ENCODE assay signal across 22 mouse cellular contexts in the genomic region with DNA sequence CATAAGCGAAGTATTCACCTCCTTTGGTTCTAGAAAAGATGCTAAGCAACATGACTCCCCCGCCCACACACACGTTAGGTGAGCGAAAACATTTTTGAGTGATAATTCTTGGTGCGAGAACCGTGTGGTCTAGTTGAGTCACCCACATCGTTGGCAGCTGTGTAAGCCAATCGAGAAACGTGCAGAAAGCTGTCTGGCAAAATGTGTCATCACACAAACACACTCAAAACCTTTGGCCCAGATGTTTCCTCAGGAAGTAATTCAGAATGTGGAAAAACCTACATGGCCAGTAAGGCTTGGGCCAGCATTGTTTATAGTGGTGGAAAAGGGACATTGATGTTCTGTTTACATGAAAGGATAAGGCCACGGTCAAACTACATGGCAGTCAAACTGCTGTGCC. TPM values are rescaled to one million over a fixed set of nuclear protein-coding genes. Genes with fewer than 3 reads are reported as not detected.
DNase-seq lines count a peak whose midpoint lies in the region; ATAC-seq and TF ChIP-seq lines count a peak whose summit lies in the region.
"Had no signal": no experiment of that assay in that cellular context is flagged by ENCODE, and none has a peak within 500 bp of the region (broad histone marks: within the 10 kb centered on the region; RNA-seq: fewer than 3 reads in every experiment).

No protein-coding gene starts in this region.

- no peaks in the 10 kb centered on the region for H3K9me3 ChIP-seq in lung, postnatal 0 days (ENCODE audit: low read length)
- H3K9me3 ChIP-seq in forebrain, embryonic 16.5 days (ENCODE audit: control insufficient read depth, low read length), result no peaks in the 10 kb centered on the region
- no peaks in the 10 kb centered on the region for H3K9me3 ChIP-seq in hindbrain, embryonic 13.5 days
- H3K9me3 ChIP-seq: G1E; heart, embryonic 15.5 days; limb, embryonic 10.5 days; liver, embryonic 13.5 days; neural tube, embryonic 15.5 days had no signal

- TF ChIP-seq POLR2A in bone marrow macrophage, adult 2 months (IDR thresholded peaks at IDR 0.05; ENCODE audit: borderline replicate concordance, low read depth, low read length), result no peak

- peak; percentile 81 for DNase-seq in lung, postnatal 0 days (ENCODE audit: low spot score)
- DNase-seq in lung, postnatal 36 days, result no peak
- DNase-seq in CD4-positive, CD25-positive, alpha-beta regulatory T cell, adult 2 months (ENCODE audit: low read depth, low spot score), result peak; percentile 27
- DNase-seq in spleen, adult 18-20 months, result no peak
- DNase-seq: adrenal gland, postnatal 14 days; cerebellum, postnatal 14 days; gastrocnemius, postnatal 25 days; kidney, adult 8-10 months; liver, embryonic 13.5 days; retina, postnatal 1 day; thymus, postnatal 4 days had no signal

- no peaks in the 10 kb centered on the region for H3K36me3 ChIP-seq in lung, postnatal 0 days (ENCODE audit: insufficient read depth, low read length)
- H3K36me3 ChIP-seq in forebrain, embryonic 16.5 days (ENCODE audit: control insufficient read depth, insufficient read depth), result no peaks in the 10 kb centered on the region
- H3K36me3 ChIP-seq in hindbrain, embryonic 13.5 days, result no peaks in the 10 kb centered on the region
- H3K36me3 ChIP-seq: G1E; heart, embryonic 15.5 days; limb, embryonic 10.5 days; liver, embryonic 13.5 days; neural tube, embryonic 15.5 days had no signal

- H3K4me2 ChIP-seq in lung, postnatal 0 days (replicated peaks; ENCODE audit: low read depth, low read length), result no peak overlapping the region
- no peak overlapping the region for H3K4me2 ChIP-seq in forebrain, embryonic 16.5 days (ENCODE audit: low read length)
- no peak overlapping the region for H3K4me2 ChIP-seq in hindbrain, embryonic 13.5 days
- H3K4me2 ChIP-seq: heart, embryonic 15.5 days; liver, embryonic 13.5 days; neural tube, embryonic 15.5 days had no signal

- peak; percentile 86 for TF ChIP-seq EP300 in lung, postnatal 0 days (IDR thresholded peaks at IDR 0.05)

- peak; percentile 8 for ATAC-seq in lung, postnatal 0 days
- peak; percentile 7 for ATAC-seq in inflammation-experienced regulatory T-cells, adult 6 months
- no peak for ATAC-seq in forebrain, embryonic 16.5 days
- ATAC-seq in hindbrain, embryonic 13.5 days (ENCODE audit: low FRiP score), result no peak
- ATAC-seq: hindbrain, postnatal 0 days had no signal

- H3K4me3 ChIP-seq in lung, postnatal 0 days (ENCODE audit: low read depth, low read length), result no peak overlapping the region
- no peak overlapping the region for H3K4me3 ChIP-seq in bone marrow macrophage, adult 2 months (ENCODE audit: insufficient read depth, low read length)
- no peak overlapping the region for H3K4me3 ChIP-seq in forebrain, embryonic 16.5 days (replicated peaks; ENCODE audit: low read length)
- H3K4me3 ChIP-seq in hindbrain, embryonic 13.5 days, result no peak overlapping the region
- H3K4me3 ChIP-seq: heart, embryonic 15.5 days; limb, embryonic 10.5 days; liver, embryonic 13.5 days; neural tube, embryonic 15.5 days had no signal

- H3K4me1 ChIP-seq in lung, postnatal 0 days (ENCODE audit: insufficient read depth, low read depth, low read length), result peaks cover 14% of the 10 kb centered on the region
- H3K4me1 ChIP-seq in bone marrow macrophage, adult 2 months (ENCODE audit: control insufficient read depth, insufficient read depth, low read length), result peaks cover 27% of the 10 kb centered on the region
- H3K4me1 ChIP-seq in forebrain, embryonic 16.5 days (replicated peaks; ENCODE audit: control insufficient read depth, insufficient read depth, low read length), result peaks cover 4% of the 10 kb centered on the region; the same call in 1 of the 2 replicates
- H3K4me1 ChIP-seq in hindbrain, embryonic 13.5 days (replicated peaks), result 0 out of 2 replicates have a peak, but pooled peaks cover 8% of the 10 kb centered on the region

- H3K9ac ChIP-seq in lung, postnatal 0 days (replicated peaks; ENCODE audit: low read depth), result no peak overlapping the region
- H3K9ac ChIP-seq in forebrain, embryonic 16.5 days (replicated peaks; ENCODE audit: low read depth, low read length), result no peak overlapping the region
- no peak overlapping the region for H3K9ac ChIP-seq in hindbrain, embryonic 13.5 days
- H3K9ac ChIP-seq: heart, embryonic 15.5 days; liver, embryonic 13.5 days; neural tube, embryonic 15.5 days had no signal

- H3K27me3 ChIP-seq in lung, postnatal 0 days (replicated peaks; ENCODE audit: insufficient read depth, low read length), result no peaks in the 10 kb centered on the region; the same call in 1 of the 2 replicates
- no peaks in the 10 kb centered on the region for H3K27me3 ChIP-seq in forebrain, embryonic 16.5 days (replicated peaks; ENCODE audit: control insufficient read depth, insufficient read depth, low read length)
- H3K27me3 ChIP-seq in hindbrain, embryonic 13.5 days, result no peaks in the 10 kb centered on the region
- H3K27me3 ChIP-seq: neural tube, embryonic 15.5 days had no signal

- WGBS in lung, postnatal 0 days, result 27% methylated on average over 10 of the region's 10 CpGs
- WGBS in forebrain, embryonic 16.5 days, result 89% methylated on average over 10 of the region's 10 CpGs
- WGBS in hindbrain, embryonic 13.5 days, result 89% methylated on average over 10 of the region's 10 CpGs

- TF ChIP-seq CTCF in lung, postnatal 0 days (IDR thresholded peaks at IDR 0.05), result no peak
- no peak for TF ChIP-seq CTCF in bone marrow macrophage, adult 2 months (IDR thresholded peaks at IDR 0.05; ENCODE audit: low read depth, low read length)

- no peak overlapping the region for H3K27ac ChIP-seq in lung, postnatal 0 days (ENCODE audit: low read length)
- peak overlapping the region; percentile 72 for H3K27ac ChIP-seq in bone marrow macrophage, adult 2 months (ENCODE audit: insufficient read depth, low read depth, low read length)
- H3K27ac ChIP-seq in forebrain, embryonic 16.5 days (ENCODE audit: low read length), result no peak overlapping the region
- H3K27ac ChIP-seq in hindbrain, embryonic 13.5 days, result no peak overlapping the region
- H3K27ac ChIP-seq: heart, embryonic 15.5 days; hindbrain, postnatal 0 days; limb, embryonic 10.5 days; liver, embryonic 13.5 days; neural tube, embryonic 15.5 days; stomach, postnatal 0 days had no signal

RNA-seq across cellular contexts. Expression of a gene that starts 28.0 kb away (rescaled TPM):
- polyA plus RNA-seq in lung, postnatal 0 days (2015; fragmentation: Nextera tagmentation; extraction: Ambion mirVana), result 0.10 and 0.21 TPM in 2 replicates
- polyA plus RNA-seq in bone marrow macrophage, adult 2 months (2012; ENCODE audit: insufficient read depth, insufficient read length, missing spikeins), result not detected in 2 replicates
- not detected for polyA plus RNA-seq in inflammation-experienced regulatory T-cells, adult 6 months (2017; shearing (Covaris generic))
- not detected in 2 replicates for polyA plus RNA-seq in forebrain, embryonic 16.5 days (2015; fragmentation: Nextera tagmentation; extraction: Ambion mirVana)
- polyA plus RNA-seq in hindbrain, embryonic 13.5 days (2015; fragmentation: Nextera tagmentation; extraction: Ambion mirVana), result 0.16 TPM in 1 of 2 replicates, not detected in the other
- polyA plus RNA-seq: G1E; heart, embryonic 15.5 days; hindbrain, postnatal 0 days; small intestine, adult 2 months had no signal

RNA-seq across cellular contexts. Expression of a gene that starts 45.3 kb away (rescaled TPM):
- 22.9 and 23.7 TPM in 2 replicates for polyA plus RNA-seq in lung, postnatal 0 days (2015; fragmentation: Nextera tagmentation; extraction: Ambion mirVana)
- 12.8 and 14.4 TPM in 2 replicates for polyA plus RNA-seq in bone marrow macrophage, adult 2 months (2012; ENCODE audit: insufficient read depth, insufficient read length, missing spikeins)
- polyA plus RNA-seq in inflammation-experienced regulatory T-cells, adult 6 months (2017; shearing (Covaris generic)), result 10 to 100 TPM in 1 of 3 experiments, 1 to 10 TPM in 2; 2.0 to 11.4 (median 6.5) TPM
- polyA plus RNA-seq in forebrain, embryonic 16.5 days (2015; fragmentation: Nextera tagmentation; extraction: Ambion mirVana), result 33.7 and 36.7 TPM in 2 replicates
- polyA plus RNA-seq in hindbrain, embryonic 13.5 days (2015; fragmentation: Nextera tagmentation; extraction: Ambion mirVana), result 24.4 and 26.8 TPM in 2 replicates

Comparison
In these comparisons a context has a peak if more than half of its experiments do, and no peak if none do; other contexts are left out.
1. DNase-seq: peak in lung, postnatal 0 days (single experiment) and CD4-positive, CD25-positive, alpha-beta regulatory T cell, adult 2 months (single experiment); none in lung, postnatal 36 days (single experiment) and spleen, adult 18-20 months (0 of 2).
2. ATAC-seq: peak in lung, postnatal 0 days (single experiment) and inflammation-experienced regulatory T-cells, adult 6 months (single experiment); none in forebrain, embryonic 16.5 days (single experiment) and hindbrain, embryonic 13.5 days (single experiment).